Mouse (Mus musculus) Patski (cell line): ENCODE measurements around the gene Nrn1. TPM values are rescaled to one million over a fixed set of nuclear protein-coding genes. Genes with fewer than 3 reads are reported as not detected.

ENCODE experiments used
- ATAC-seq: fragments of 100-300 bp; one replicate; pipeline ENCODE4 v1.8.0; 2021
- CTCF ChIA-PET: fragments of 350-600 bp; sonication (Branson Sonifier 250); formaldehyde crosslinking; loops from one replicate; lab custom pipeline; 2022; ENCODE audit warnings: inconsistent platforms; lab: Charles Lee
- POLR2A ChIA-PET: fragments of 350-600 bp; sonication (Branson Sonifier 250); formaldehyde crosslinking; loops from one replicate; lab custom pipeline; 2022; ENCODE audit warnings: antibody characterized with exemption, inconsistent platforms; lab: Charles Lee
- DNase-seq: peaks from one replicate; pipeline ENCODE4 v3.0.0-alpha.2; 2011; ENCODE audit warnings: low read depth, low spot score
- H3K27me3 ChIP-seq: fragments of 371-371 bp; one replicate; pipeline ENCODE4 v1.5.1; 2021
- CTCF ChIP-seq: fragments of 100-300 bp; IDR thresholded peaks from one replicate; pipeline ENCODE4 v1.5.1; 2021
- in situ Hi-C: fragments of 300-500 bp; cut with MboI; formaldehyde crosslinking; loops from 3 replicates; pipeline ENCODE4 v1.11.1; 2018; ENCODE audit warnings: low pct_unique_long_range_greater_than_20kb, mixed read lengths
- polyA plus RNA-seq: library from polyadenylated mRNA; unstranded; gene quantifications from one replicate; pipeline ENCODE4 v1.2.3, GENCODE M21; 2021

Gene Nrn1
- polyA plus RNA-seq, 1 experiment from 2014 or later = 0.05 TPM

GRCm38 (mm10) chr13:36683581-36683980 lies 51.4 kb downstream of the Nrn1 start:
- ATAC-seq = no peak
- TF ChIP-seq CTCF = no peak
- ChIA-PET CTCF (no interaction called here), POLR2A (no interaction called here)
- in situ Hi-C loops = no loop called here
- no peak for DNase-seq
- H3K27me3 ChIP-seq = no peaks in the 10 kb centered on the region

GRCm38 (mm10) chr13:36680690-36681355 lies 54.1 kb downstream of the Nrn1 start:
- POLR2A ChIA-PET = no interaction called here
- DNase-seq (no peak), ATAC-seq (no peak)
- peaks cover 7% of the 10 kb centered on the region for H3K27me3 ChIP-seq
- no peak for TF ChIP-seq CTCF
- CTCF ChIA-PET = no interaction called here
- in situ Hi-C loops = no loop called here

GRCm38 (mm10) chr13:36679345-36679744 lies 55.6 kb downstream of the Nrn1 start:
- no peak for ATAC-seq
- H3K27me3 ChIP-seq = peaks cover 11% of the 10 kb centered on the region
- POLR2A ChIA-PET = no interaction called here
- CTCF ChIA-PET = no interaction called here
- TF ChIP-seq CTCF = no peak
- in situ Hi-C loops = no loop called here
- no peak for DNase-seq
